Mouse (Mus musculus): Measurements from ENCODE around the gene Mrps6. TPM values are rescaled to one million over a fixed set of nuclear protein-coding genes. Genes with fewer than 3 reads are reported as not detected.

Gene Mrps6
- polyA plus RNA-seq, 1 experiment, result 64.4 TPM

DNA sequence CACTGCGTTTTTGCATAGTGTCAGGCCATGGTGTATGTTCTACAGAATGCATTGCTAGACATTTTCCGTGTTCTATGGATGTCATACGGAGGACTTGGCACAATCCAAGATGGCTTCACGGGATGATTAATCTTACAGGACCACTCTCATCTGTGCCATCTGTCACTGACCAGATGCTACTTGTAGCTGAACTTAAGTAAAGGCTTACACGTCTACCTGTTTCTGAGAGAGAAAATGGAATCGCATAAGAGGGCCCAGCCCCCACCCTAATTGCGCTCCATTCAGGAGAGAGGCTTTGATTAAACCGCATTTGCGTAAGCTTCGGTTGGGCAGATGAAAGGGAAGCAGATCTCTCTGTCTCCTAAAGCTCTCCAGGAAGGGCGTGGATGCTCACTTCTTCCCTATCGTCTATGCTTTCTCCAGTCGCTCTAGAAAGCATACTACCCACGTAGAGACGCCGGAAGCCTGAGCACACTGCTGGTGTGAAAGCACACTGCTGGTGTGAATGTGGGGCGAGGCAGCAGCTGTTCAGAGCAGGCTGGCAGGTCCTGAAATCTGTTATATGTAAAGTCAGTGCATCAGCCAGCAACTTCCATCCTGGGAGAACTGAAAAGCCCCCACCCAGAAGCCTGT is 62.9 kb downstream of the Mrps6 start:
- no peak for DNase-seq (ENCODE audit: low spot score)

DNA sequence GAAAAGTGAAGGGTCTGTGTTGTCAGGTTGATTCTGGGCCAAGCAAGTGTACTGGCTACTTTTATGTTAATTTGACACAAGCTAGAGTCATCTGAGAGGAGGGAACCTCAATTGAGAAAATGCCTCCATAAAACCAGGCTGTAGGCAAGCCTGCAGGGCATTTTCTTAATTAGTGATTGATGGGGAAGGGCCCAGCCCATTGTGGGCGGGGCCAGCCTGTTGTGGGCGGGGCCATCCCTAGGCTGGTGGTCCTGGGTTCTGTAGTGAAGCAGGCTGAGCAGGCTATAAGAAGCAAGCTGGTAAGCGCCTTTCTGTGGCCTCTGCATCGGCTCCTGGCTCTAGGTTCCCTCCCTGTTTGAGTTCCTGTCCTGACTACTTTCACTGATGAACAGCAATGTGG is 69.2 kb downstream of the Mrps6 start:
- DNase-seq (ENCODE audit: low spot score), result no peak

DNA sequence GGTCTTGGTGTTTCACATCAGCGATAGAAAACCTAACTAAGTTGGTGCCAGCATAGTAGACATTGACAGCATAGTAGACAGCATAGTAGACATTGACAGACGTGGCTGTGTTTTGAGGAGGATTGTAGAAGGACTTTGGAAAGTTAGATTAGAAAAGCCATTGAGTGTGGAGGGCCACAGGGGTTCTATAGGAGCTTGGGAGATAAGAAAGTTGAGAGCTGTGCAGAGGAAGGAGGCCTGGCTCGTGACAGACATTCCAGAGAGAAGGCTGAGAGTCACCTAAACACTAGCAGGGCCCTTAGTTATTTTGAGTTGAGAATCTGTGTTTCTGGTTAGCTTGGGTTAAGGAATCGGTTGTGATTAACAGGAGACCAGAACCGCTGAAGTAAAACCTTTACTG is 69.6 kb downstream of the Mrps6 start:
- DNase-seq (ENCODE audit: low spot score), result no peak

DNA sequence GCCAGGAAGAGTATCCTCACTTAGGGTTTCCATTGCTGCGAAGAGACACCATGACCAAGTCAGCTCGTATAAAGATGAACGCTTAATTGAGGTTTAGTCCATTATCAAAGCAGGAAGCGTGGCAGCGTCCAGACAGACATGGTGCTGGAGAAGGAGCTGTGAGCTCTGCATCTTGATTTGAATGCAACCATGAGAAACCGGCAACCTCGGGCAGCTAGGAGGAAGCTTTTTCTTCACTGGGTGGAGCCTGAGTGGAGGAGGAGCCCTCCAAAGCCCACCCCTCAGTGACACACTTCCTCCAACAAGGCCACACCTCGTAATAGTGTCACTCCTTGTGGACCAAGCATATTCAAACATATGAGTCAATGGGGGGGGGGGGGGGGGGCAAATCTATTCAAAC is 71.8 kb downstream of the Mrps6 start:
- no peak for DNase-seq (ENCODE audit: low spot score)

DNA sequence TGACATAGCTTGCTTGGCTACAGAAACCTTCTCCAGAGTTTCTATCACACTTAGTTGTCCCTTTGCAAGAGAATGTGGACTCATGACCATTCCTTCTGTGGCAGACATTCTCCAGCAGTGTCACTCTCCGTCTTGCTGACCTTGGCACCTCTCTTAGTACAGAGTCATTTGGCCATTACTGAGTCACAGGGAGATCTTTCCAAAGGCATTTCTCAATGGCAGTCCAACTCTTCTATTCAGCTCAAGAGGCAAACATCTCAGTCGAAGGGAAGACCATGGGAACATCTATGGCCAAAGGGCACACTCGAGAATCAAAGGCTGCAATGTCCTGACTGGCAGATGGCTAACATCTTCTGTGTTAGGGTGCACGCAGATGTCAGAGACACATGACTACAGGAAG is 74.4 kb downstream of the Mrps6 start:
- DNase-seq (ENCODE audit: low spot score), result no peak

DNA sequence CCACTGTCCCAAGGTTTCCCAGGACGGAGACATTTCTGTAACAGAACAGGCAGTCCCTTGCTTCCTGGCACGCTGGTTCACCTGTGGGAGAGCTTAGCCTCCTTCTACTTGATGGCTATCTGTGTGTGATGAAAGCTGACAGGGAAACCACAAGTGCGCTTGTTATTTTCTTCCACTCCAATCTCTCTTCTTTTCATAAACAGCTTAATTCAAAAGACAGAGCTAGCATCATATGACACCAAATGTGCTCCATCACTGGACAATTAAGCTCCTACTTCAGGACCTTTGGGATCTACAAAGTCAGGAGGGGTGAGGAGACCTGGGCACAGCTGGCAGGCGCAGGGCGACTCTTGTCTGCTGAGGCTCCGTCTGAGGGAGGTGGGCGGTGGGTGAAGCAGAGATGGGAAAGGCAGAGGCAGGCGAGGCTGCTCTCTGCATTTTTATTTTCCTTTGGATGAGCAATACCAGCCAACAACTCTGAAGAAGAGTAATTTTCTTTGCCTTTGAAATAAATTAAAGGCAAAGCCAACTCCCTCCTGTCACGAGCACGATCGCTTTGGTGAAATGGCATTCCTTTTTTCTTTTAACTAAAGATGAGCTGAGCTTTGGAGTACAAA is 76.2 kb downstream of the Mrps6 start:
- no peak for DNase-seq (ENCODE audit: low spot score)

DNA sequence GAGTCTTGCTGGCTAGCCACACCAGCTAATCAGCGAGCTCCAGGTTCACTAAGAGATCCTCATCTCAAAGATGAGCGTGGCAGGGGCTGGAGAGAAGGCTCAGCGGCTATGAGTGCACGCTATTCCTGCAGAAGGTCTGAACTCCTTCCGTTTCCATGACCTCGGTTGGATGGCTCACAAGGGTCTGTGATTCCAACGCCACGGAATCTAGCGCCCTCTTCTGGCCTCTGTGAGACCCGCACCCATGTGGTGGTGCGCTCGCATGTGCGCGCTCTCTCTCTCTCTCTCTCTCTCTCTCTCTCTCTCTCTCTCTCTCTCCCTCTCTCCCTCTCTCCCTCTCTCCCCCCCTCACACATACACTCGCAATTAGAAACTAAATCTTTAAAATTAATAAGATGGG is 78.2 kb downstream of the Mrps6 start:
- no peak for DNase-seq (ENCODE audit: low spot score)

DNA sequence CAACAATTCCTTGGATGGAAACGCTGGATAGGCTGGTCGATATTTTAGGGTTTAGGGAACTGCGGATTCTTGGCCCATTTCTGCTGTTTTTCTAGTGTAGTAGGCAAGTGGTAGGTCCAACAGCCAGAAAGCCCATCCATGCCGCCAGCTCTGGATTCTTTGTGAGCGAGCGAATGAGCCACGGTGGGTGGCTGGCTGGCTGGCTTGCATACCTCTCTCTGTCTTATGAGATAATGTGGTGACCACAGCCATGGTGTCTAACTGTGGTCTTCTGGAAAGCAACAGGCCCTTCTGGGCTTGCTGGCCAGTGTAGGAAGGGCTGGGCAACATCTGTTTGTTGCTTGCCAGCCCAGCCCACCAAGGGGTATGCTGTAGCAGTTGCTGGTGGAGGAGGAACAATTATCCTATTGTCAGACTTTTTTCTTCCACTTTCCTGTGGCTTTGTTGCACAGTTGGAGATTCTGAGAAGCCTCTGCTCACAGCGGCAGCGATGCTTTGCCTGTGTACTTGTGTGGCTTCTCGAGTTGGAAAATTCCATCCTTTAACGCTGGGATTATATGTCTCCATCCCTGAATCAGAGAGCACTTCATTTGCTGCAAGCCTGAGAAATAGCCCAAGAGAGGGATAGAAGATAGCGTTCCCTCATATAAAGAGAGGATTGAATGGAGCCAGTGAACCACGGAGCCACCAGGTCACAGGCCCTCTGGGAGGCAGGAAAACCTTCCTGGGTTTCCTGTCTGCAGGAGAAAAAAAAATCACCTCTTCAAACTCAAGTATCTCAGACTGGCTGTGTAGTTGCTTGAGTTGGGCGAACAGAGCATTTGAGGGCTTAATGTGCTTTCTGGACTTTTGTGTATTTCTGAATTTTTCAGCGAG is 81.6 kb downstream of the Mrps6 start:
- no peak for DNase-seq (ENCODE audit: low spot score)

DNA sequence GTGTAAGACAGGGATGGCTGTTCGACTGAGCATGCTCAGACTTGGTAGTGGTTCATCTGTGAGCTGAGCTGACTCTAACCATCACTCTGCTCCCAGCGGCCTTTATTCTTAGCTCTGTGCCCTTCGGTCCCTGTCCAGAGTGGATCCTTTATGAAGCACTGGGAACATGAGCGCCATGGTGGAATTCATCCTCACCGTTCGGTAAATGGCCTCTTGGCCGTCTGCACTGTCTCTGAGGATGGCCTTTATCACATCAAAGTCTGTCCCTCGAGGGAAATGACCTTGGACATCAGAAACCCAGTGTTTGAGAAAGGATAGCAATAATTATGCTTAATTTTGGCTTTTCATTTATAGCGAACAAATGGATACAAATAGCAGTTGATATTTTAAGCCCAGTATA is 82.3 kb downstream of the Mrps6 start:
- no peak for DNase-seq (ENCODE audit: low spot score)

DNA sequence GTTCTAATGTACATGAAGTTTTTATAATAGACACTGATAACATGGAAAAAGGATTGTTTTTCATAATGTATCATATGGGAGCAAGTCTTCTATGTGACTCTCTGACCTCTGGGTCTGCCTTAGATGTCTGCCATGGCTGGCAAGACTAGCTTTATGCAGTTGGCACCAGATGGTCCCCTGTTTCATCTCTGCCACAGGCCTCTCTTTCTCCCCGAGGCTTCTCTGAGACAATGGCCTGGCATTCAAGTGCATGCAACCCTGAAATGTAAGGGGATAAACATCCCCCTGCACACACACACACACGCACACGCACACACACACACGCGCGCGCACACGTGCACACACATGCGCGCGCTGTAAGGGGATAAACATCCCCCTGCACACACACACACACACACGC is 83.0 kb downstream of the Mrps6 start:
- DNase-seq (ENCODE audit: low spot score), result no peak

DNA sequence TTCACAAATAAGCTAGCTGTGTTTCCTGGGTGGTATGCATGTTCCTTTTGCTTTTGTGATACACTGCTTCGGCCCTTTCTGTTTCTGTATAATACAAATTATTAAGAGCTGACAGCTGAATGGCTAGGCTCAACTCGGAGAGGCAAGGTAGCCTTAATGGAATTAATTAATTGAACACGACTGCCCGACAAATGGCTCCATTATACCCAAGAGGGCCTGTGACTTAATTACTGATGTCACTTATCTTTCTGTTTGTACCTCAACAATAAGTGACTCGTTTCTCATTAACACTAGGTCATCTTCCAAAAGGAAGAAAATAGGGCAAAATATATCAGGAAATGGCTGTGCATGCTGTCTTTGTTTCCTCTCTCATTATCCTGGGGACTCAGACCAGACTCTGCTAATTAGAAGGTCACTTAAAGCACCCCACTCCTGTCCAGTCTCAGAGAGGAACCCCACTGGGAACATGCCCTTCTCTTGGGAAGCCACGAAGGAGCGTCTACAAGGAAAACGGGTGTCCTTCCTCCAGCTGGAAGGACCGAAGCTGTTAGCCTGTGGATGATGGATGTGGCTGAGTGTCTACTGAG is 84.4 kb downstream of the Mrps6 start:
- no peak for DNase-seq (ENCODE audit: low spot score)

DNA sequence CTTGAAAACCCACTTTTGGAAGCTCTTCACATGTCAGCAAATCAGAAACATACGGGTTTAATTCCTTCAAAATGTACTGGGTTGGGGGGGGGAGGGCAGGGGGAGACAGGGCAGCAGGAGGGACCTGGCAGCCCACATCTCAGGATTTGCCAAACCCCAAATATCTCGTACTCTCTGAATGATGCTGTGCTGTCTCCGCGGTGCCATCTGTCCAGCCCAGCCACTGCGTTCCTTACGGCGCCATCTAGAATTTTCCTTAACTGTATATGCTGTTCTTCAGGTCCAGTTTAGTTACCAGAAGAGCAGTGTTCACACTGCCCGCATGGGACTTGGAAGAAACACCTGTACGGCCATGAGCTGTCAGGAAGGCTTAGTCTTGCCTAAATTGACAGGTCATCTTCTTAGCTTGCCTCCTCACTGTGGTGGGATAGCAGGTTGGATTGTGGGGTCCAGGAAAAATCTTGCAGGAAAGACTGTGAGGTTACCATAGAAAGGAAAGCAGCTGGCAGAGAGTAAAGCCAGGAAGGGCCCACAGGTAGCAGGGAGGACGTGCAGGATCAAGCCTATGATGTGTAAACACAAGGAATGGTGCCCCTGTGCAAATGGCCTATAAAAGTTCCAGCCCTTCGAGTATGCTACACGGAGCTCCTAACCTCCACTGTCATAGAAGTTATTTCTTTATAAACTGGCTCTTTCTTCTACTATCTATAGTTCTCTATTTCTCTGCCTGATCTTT is 89.7 kb downstream of the Mrps6 start:
- no peak for DNase-seq (ENCODE audit: low spot score)

DNA sequence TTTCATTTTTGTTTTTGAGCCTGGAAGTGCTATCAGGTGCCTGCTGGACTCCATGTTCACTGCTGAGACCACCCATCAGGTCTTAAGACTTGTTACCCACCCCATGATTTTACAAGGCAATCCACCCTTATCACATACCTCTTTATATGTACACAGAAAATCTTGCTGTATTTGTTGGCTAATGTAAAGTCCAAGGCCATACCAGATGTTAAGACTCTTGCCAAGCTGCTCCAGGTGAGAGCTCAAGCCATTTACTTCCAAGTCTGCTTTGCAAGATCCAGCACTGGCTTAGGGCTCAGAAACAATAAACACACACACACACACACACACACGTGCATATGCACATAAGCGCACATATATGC is 90.3 kb downstream of the Mrps6 start:
- no peak for DNase-seq (ENCODE audit: low spot score)

DNA sequence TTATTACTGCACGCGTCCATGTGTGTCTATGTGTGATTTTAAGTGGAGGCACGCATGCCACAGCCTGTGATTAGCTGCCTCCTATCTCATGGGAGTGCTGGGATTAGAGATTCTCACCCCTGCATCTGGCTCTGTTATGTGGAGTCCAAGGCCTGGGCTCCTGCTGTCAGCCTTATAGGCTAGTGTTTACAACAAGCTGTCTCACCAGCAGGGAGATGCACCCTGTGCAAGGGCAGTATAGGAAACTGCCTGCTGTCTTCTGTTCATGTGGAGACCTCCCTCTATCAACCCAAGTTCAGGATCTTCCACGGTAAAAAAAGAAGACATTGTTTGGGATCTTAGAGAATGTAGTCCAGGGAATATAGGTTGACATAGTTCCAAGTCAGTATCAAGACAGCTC is 92.9 kb downstream of the Mrps6 start:
- no peak for DNase-seq (ENCODE audit: low spot score)

DNA sequence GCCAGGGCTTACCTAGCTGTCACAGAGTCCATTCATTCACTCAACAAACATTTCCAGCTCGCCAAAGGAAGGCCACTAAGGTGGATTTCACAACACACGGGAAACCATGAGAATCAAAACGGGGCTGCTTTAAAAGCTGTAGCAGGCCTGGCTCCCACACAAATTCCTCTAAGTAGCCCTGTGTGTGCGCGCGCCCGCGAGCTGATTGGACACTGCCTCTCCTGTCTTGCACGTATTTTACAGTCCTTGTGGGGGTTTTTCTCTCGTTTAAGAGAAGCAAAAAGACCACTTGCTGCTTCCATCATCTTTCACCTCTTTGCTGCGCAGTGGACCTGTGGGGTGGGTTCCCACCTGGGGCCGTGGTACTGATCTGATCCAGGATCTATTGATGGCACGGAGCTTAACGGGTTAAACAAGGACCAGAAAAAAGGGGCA is 100.0 kb downstream of the Mrps6 start:
- DNase-seq (ENCODE audit: low spot score), result peak; percentile 27

DNA sequence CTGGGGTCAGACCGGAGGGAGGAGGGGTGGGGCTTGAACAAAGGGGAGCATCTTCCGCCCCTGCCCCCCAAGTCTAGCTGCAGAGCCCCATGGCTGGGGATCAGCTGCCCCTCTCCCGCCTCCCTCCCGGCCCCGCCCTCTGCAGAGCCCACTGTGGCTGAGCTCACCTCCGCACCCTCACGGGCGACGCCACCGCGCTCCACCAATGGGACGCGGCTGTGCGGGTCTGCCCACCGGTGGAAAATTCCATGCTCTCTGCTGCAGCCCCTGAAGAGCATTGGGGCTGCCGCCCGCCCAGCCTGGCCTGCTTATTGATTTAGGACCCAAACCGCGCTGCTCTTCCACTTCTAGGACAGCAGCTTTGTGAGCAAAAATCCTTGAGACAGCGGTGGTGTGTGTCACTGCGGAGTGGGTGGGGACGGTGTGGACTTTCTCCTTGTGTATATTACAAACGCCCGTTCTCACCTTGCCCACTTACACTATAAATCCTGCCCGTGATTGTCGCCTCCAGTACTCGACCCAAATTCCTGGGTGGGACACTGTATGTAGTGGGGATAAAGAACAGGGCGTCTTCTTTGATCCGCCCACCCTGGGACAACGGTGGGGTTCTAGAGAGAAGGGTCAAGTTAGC is 100.5 kb downstream of the Mrps6 start:
- DNase-seq (ENCODE audit: low spot score), result peak; percentile 38

DNA sequence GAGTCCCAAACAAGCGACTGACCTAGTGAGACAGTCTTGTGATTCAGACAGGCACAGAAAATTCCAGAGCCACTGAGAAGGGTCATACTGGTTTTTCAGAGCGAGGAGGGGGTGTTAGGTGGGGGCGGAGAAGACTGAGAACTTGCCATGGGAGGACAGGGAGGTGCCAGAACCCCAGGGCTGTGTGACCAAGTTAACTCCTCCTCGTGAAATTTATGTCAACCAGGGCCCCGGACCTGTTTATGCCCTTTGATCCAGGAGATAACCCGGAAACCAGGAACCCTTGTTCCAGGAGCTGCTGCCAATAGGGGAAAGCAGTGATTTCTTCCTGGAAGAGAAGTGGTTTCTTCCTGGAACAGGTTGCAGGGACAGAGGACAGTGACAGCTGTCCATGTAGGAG is 101.0 kb downstream of the Mrps6 start:
- DNase-seq (ENCODE audit: low spot score), result no peak
